Mouse (Mus musculus): Measurements from ENCODE around the gene Tmem245. TPM values are rescaled to one million over a fixed set of nuclear protein-coding genes. Genes with fewer than 3 reads are reported as not detected.
A peak's percentile ranks its signal among the peaks of the same experiment; 100 is the strongest.

Tmem245 gene
- polyA plus RNA-seq, 1 experiment from 2014 or later, result 6.1 TPM

- no peaks in the 10 kb centered on the region for H3K9me3 ChIP-seq (replicated peaks)
- H3K9ac ChIP-seq, result no peak overlapping the region
- H3K27me3 ChIP-seq (replicated peaks), result no peaks in the 10 kb centered on the region
- no peak for ATAC-seq
- no peak overlapping the region for H3K27ac ChIP-seq
- no peak overlapping the region for H3K4me3 ChIP-seq
- 43% methylated on average over 6 of the region's 6 CpGs for WGBS (ENCODE audit: insufficient replicate concordance)
- no peaks in the 10 kb centered on the region for H3K36me3 ChIP-seq
- H3K4me2 ChIP-seq, result no peak overlapping the region
- peaks cover 32% of the 10 kb centered on the region for H3K4me1 ChIP-seq
These were observed 2.3 kb upstream of the Tmem245 start for GRCm38 (mm10) chr4:56949494-56949893.

- Histone ChIP-seq H3K27me3 (replicated peaks) (no peaks in the 10 kb centered on the region), H3K4me2 (peak overlapping the region; percentile 93), H3K4me3 (peak overlapping the region; percentile 76), H3K4me1 (peaks cover 52% of the 10 kb centered on the region), H3K9ac (peak overlapping the region; percentile 86), H3K9me3 (replicated peaks) (no peaks in the 10 kb centered on the region), H3K27ac (peak overlapping the region; percentile 77; the same call in 1 of the 2 replicates), H3K36me3 (no peaks in the 10 kb centered on the region; the same call in 1 of the 2 replicates)
- no peak for ATAC-seq
- 1% methylated on average over 14 of the region's 14 CpGs for whole genome bisulfite sequencing (ENCODE audit: insufficient replicate concordance)
These were observed 1.1 kb downstream of the Tmem245 start for GRCm38 (mm10) chr4:56946180-56946579.

GRCm38 (mm10) chr4:56944286-56944685 lies 3.0 kb downstream of the Tmem245 start:
- Histone ChIP-seq H3K9ac (no peak overlapping the region), H3K9me3 (replicated peaks) (no peaks in the 10 kb centered on the region), H3K27ac (no peak overlapping the region), H3K4me2 (no peak overlapping the region), H3K27me3 (replicated peaks) (no peaks in the 10 kb centered on the region), H3K4me3 (no peak overlapping the region), H3K36me3 (no peaks in the 10 kb centered on the region; the same call in 1 of the 2 replicates), H3K4me1 (peaks cover 64% of the 10 kb centered on the region)
- no peak for ATAC-seq
- 35% methylated on average over 4 of the region's 4 CpGs for WGBS (ENCODE audit: insufficient replicate concordance)

- Histone ChIP-seq H3K27ac (no peak overlapping the region), H3K9ac (no peak overlapping the region), H3K4me2 (no peak overlapping the region), H3K4me3 (no peak overlapping the region), H3K27me3 (replicated peaks) (no peaks in the 10 kb centered on the region), H3K4me1 (peaks cover 69% of the 10 kb centered on the region), H3K9me3 (replicated peaks) (no peaks in the 10 kb centered on the region), H3K36me3 (no peaks in the 10 kb centered on the region; the same call in 1 of the 2 replicates)
- ATAC-seq, result no peak
- WGBS (ENCODE audit: insufficient replicate concordance), result 78% methylated on average over 1 of the region's 1 CpGs
These were observed 4.0 kb downstream of the Tmem245 start for GRCm38 (mm10) chr4:56943258-56943657.

- no peak for ATAC-seq
- H3K4me1 ChIP-seq, result peaks cover 66% of the 10 kb centered on the region
These were observed 4.7 kb downstream of the Tmem245 start for GRCm38 (mm10) chr4:56942567-56942966.

GRCm38 (mm10) chr4:56941481-56941880 lies 5.8 kb downstream of the Tmem245 start:
- no peak overlapping the region for H3K9ac ChIP-seq
- no peaks in the 10 kb centered on the region; the same call in 1 of the 2 replicates for H3K36me3 ChIP-seq
- no peak overlapping the region for H3K4me2 ChIP-seq
- 77% methylated on average over 4 of the region's 4 CpGs for WGBS (ENCODE audit: insufficient replicate concordance)
- no peaks in the 10 kb centered on the region for H3K27me3 ChIP-seq (replicated peaks)
- no peak for ATAC-seq
- peaks cover 70% of the 10 kb centered on the region for H3K4me1 ChIP-seq
- H3K4me3 ChIP-seq, result no peak overlapping the region
- H3K27ac ChIP-seq, result no peak overlapping the region
- H3K9me3 ChIP-seq (replicated peaks), result no peaks in the 10 kb centered on the region

More at GRCm38 (mm10) chr4:56942567-56942966, 4.7 kb downstream of the Tmem245 start:
- Histone ChIP-seq H3K4me3 (no peak overlapping the region), H3K9me3 (replicated peaks) (no peaks in the 10 kb centered on the region), H3K36me3 (no peaks in the 10 kb centered on the region; the same call in 1 of the 2 replicates), H3K27ac (no peak overlapping the region), H3K27me3 (replicated peaks) (no peaks in the 10 kb centered on the region), H3K9ac (no peak overlapping the region), H3K4me2 (no peak overlapping the region)
- WGBS (ENCODE audit: insufficient replicate concordance), result 78% methylated on average over 1 of the region's 1 CpGs

- Histone ChIP-seq H3K27ac (no peak overlapping the region), H3K9ac (no peak overlapping the region), H3K4me1 (peaks cover 35% of the 10 kb centered on the region), H3K4me2 (no peak overlapping the region), H3K36me3 (peaks cover 38% of the 10 kb centered on the region), H3K27me3 (replicated peaks) (no peaks in the 10 kb centered on the region), H3K9me3 (replicated peaks) (no peaks in the 10 kb centered on the region), H3K4me3 (no peak overlapping the region)
- no peak for ATAC-seq
- WGBS (ENCODE audit: insufficient replicate concordance), result 59% methylated on average over 6 of the region's 6 CpGs
These were observed 10.1 kb downstream of the Tmem245 start for GRCm38 (mm10) chr4:56937136-56937535.

- WGBS (ENCODE audit: insufficient replicate concordance), result 60% methylated on average over 1 of the region's 1 CpGs
- Histone ChIP-seq H3K4me3 (no peak overlapping the region), H3K27ac (no peak overlapping the region), H3K9me3 (replicated peaks) (no peaks in the 10 kb centered on the region), H3K9ac (no peak overlapping the region), H3K4me1 (peaks cover 23% of the 10 kb centered on the region), H3K36me3 (peaks cover 44% of the 10 kb centered on the region), H3K4me2 (no peak overlapping the region), H3K27me3 (replicated peaks) (no peaks in the 10 kb centered on the region)
- ATAC-seq, result no peak
These were observed 11.9 kb downstream of the Tmem245 start for GRCm38 (mm10) chr4:56935327-56935726.

GRCm38 (mm10) chr4:56933154-56933553 lies 14.1 kb downstream of the Tmem245 start:
- peaks cover 58% of the 10 kb centered on the region for H3K36me3 ChIP-seq
- H3K27ac ChIP-seq, result no peak overlapping the region
- ATAC-seq, result no peak
- no peak overlapping the region for H3K4me2 ChIP-seq
- no peaks in the 10 kb centered on the region for H3K9me3 ChIP-seq (replicated peaks)
- no peak overlapping the region for H3K4me3 ChIP-seq
- WGBS (ENCODE audit: insufficient replicate concordance), result 75% methylated on average over 4 of the region's 4 CpGs
- no peak overlapping the region for H3K9ac ChIP-seq
- no peaks in the 10 kb centered on the region for H3K27me3 ChIP-seq (replicated peaks)
- peaks cover 9% of the 10 kb centered on the region; the same call in 1 of the 2 replicates for H3K4me1 ChIP-seq

GRCm38 (mm10) chr4:56932096-56932495 lies 15.1 kb downstream of the Tmem245 start:
- no peak overlapping the region for H3K4me3 ChIP-seq
- no peak overlapping the region for H3K27ac ChIP-seq
- no peaks in the 10 kb centered on the region for H3K9me3 ChIP-seq (replicated peaks)
- H3K36me3 ChIP-seq, result peaks cover 66% of the 10 kb centered on the region
- H3K9ac ChIP-seq, result no peak overlapping the region
- peaks cover 4% of the 10 kb centered on the region; the same call in 1 of the 2 replicates for H3K4me1 ChIP-seq
- WGBS (ENCODE audit: insufficient replicate concordance), result 58% methylated on average over 7 of the region's 7 CpGs
- H3K27me3 ChIP-seq (replicated peaks), result no peaks in the 10 kb centered on the region
- H3K4me2 ChIP-seq, result no peak overlapping the region
- ATAC-seq, result no peak

- no peaks in the 10 kb centered on the region for H3K9me3 ChIP-seq (replicated peaks)
- H3K4me3 ChIP-seq, result no peak overlapping the region
- H3K4me1 ChIP-seq, result no peaks in the 10 kb centered on the region
- no peak overlapping the region for H3K27ac ChIP-seq
- no peak overlapping the region for H3K9ac ChIP-seq
- H3K4me2 ChIP-seq, result no peak overlapping the region
- H3K27me3 ChIP-seq (replicated peaks), result no peaks in the 10 kb centered on the region
- peaks cover 70% of the 10 kb centered on the region for H3K36me3 ChIP-seq
- WGBS (ENCODE audit: insufficient replicate concordance), result 77% methylated on average over 4 of the region's 4 CpGs
- no peak for ATAC-seq
These were observed 16.9 kb downstream of the Tmem245 start for GRCm38 (mm10) chr4:56930312-56930711.

GRCm38 (mm10) chr4:56926971-56927370 lies 20.3 kb downstream of the Tmem245 start:
- Histone ChIP-seq H3K9me3 (replicated peaks) (no peaks in the 10 kb centered on the region), H3K27me3 (replicated peaks) (no peaks in the 10 kb centered on the region), H3K36me3 (peaks cover 73% of the 10 kb centered on the region), H3K4me1 (no peaks in the 10 kb centered on the region), H3K9ac (no peak overlapping the region), H3K4me2 (no peak overlapping the region), H3K4me3 (no peak overlapping the region), H3K27ac (no peak overlapping the region)
- 78% methylated on average over 4 of the region's 4 CpGs for WGBS (ENCODE audit: insufficient replicate concordance)
- ATAC-seq, result no peak

- H3K27me3 ChIP-seq (replicated peaks), result no peaks in the 10 kb centered on the region
- H3K4me3 ChIP-seq, result no peak overlapping the region
- no peaks in the 10 kb centered on the region for H3K9me3 ChIP-seq (replicated peaks)
- 73% methylated on average over 11 of the region's 11 CpGs for WGBS (ENCODE audit: insufficient replicate concordance)
- peak; percentile 52 for ATAC-seq
- peaks cover 71% of the 10 kb centered on the region for H3K36me3 ChIP-seq
- no peak overlapping the region for H3K4me2 ChIP-seq
- H3K4me1 ChIP-seq, result no peaks in the 10 kb centered on the region
- no peak overlapping the region for H3K27ac ChIP-seq
- H3K9ac ChIP-seq, result no peak overlapping the region
These were observed 25.0 kb downstream of the Tmem245 start for GRCm38 (mm10) chr4:56922229-56922628.
